21 mouse cellular contexts compared by ENCODE assay signal in the genomic region with DNA sequence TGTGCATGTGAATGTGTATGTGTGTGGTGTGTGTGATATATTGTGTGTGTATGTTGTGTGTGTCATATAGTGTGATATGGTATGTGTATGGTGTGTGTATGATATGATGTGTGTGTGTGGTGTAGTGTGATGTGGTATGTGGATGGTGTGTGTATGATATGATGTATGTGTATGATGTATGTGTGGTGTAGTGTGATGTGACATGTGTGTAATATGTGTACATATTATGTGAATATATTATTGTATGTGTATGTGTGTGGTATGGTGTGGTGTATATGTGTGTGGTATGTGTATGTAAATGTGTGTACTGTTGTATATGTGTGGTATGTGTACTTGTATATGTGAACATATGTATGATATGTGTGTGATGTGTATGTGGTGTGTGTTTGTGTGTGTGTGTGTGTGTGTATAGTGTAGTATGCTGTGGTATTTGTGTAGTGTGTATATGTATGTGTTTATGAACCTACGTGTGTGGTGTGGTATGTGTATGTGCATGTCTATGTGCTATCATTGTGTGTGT.
DNase-seq lines count a peak whose midpoint lies in the region; ATAC-seq lines count a peak whose summit lies in the region.
"Had no signal": no experiment of that assay in that cellular context is flagged by ENCODE, and none has a peak within 500 bp of the region (broad histone marks: within the 10 kb centered on the region; RNA-seq: fewer than 3 reads in every experiment).

No protein-coding gene starts in this region.

- no peak overlapping the region for H3K9ac ChIP-seq in hindbrain, embryonic 11.5 days (ENCODE audit: low read depth, low read length)
- no peak overlapping the region for H3K9ac ChIP-seq in midbrain, embryonic 12.5 days (replicated peaks)
- H3K9ac ChIP-seq in midbrain, embryonic 15.5 days: no peak overlapping the region
- H3K9ac ChIP-seq in embryonic facial prominence, embryonic 12.5 days: no peak overlapping the region
- no peak overlapping the region for H3K9ac ChIP-seq in limb, embryonic 13.5 days
- H3K9ac ChIP-seq: liver, embryonic 14.5 days; lung, embryonic 15.5 days; stomach, embryonic 15.5 days had no signal

- no peak overlapping the region for H3K27ac ChIP-seq in hindbrain, embryonic 11.5 days (ENCODE audit: low read depth, low read length)
- no peak overlapping the region for H3K27ac ChIP-seq in hindbrain, embryonic 10.5 days
- no peak overlapping the region for H3K27ac ChIP-seq in midbrain, embryonic 12.5 days (replicated peaks)
- H3K27ac ChIP-seq in midbrain, embryonic 15.5 days: no peak overlapping the region
- no peak overlapping the region for H3K27ac ChIP-seq in embryonic facial prominence, embryonic 12.5 days
- no peak overlapping the region for H3K27ac ChIP-seq in limb, embryonic 13.5 days
- H3K27ac ChIP-seq: heart, adult 2 months; liver, embryonic 14.5 days; lung, embryonic 15.5 days; stomach, embryonic 15.5 days had no signal

- no peak for DNase-seq in hindbrain, embryonic 11.5 days (ENCODE audit: low spot score)
- DNase-seq in hindbrain, embryonic 10.5 days (ENCODE audit: low spot score): no peak
- DNase-seq: B cell, adult 2 months; cerebellum, adult 18-20 months; gastrocnemius, postnatal 14 days; heart, adult 2 months; heart, postnatal 36 days; kidney, adult 8-10 months; kidney, postnatal 36 days; lung, postnatal 4 days; right cerebral cortex, postnatal 14 days; spleen, adult 18-20 months; thymus, adult 2 months had no signal

- 0 out of 2 replicates have a peak, but pooled peaks have one; percentile 53 for ATAC-seq in hindbrain, embryonic 11.5 days (ENCODE audit: low FRiP score)
- peak; percentile 38; the same call in 1 of the 2 replicates for ATAC-seq in midbrain, embryonic 12.5 days (ENCODE audit: low FRiP score, low read depth)
- ATAC-seq in midbrain, embryonic 15.5 days (replicated peaks): no peak
- ATAC-seq in embryonic facial prominence, embryonic 12.5 days (ENCODE audit: insufficient number of reproducible peaks, insufficient read depth, low FRiP score, low TSS enrichment): 0 out of 2 replicates have a peak, but pooled peaks have one; percentile 35
- peak; percentile 36; the same call in 1 of the 2 replicates for ATAC-seq in limb, embryonic 13.5 days (ENCODE audit: low FRiP score, low read depth)
- ATAC-seq in erythroblast, adult 5-6 weeks (replicated peaks; ENCODE audit: low FRiP score, poor library complexity, severe bottlenecking): no peak

- H3K36me3 ChIP-seq in hindbrain, embryonic 11.5 days (ENCODE audit: control insufficient read depth, insufficient read depth, low read length): no peaks in the 10 kb centered on the region
- H3K36me3 ChIP-seq in hindbrain, embryonic 10.5 days: no peaks in the 10 kb centered on the region
- no peaks in the 10 kb centered on the region for H3K36me3 ChIP-seq in midbrain, embryonic 12.5 days
- H3K36me3 ChIP-seq in midbrain, embryonic 15.5 days (replicated peaks): no peaks in the 10 kb centered on the region
- H3K36me3 ChIP-seq in embryonic facial prominence, embryonic 12.5 days: no peaks in the 10 kb centered on the region
- no peaks in the 10 kb centered on the region for H3K36me3 ChIP-seq in limb, embryonic 13.5 days
- H3K36me3 ChIP-seq: lung, embryonic 15.5 days; stomach, embryonic 15.5 days had no signal

- 81% methylated on average over 1 of the region's 1 CpGs for WGBS in hindbrain, embryonic 11.5 days
- 85% methylated on average over 1 of the region's 1 CpGs for WGBS in hindbrain, embryonic 10.5 days
- WGBS in midbrain, embryonic 12.5 days: 96% methylated on average over 1 of the region's 1 CpGs
- 85% methylated on average over 1 of the region's 1 CpGs for WGBS in midbrain, embryonic 15.5 days
- WGBS in embryonic facial prominence, embryonic 12.5 days: 84% methylated on average over 1 of the region's 1 CpGs
- WGBS in limb, embryonic 13.5 days: 96% methylated on average over 1 of the region's 1 CpGs

- no peak overlapping the region for H3K4me2 ChIP-seq in hindbrain, embryonic 11.5 days (replicated peaks; ENCODE audit: low read depth, low read length)
- no peak overlapping the region for H3K4me2 ChIP-seq in midbrain, embryonic 12.5 days (replicated peaks)
- H3K4me2 ChIP-seq in midbrain, embryonic 15.5 days: no peak overlapping the region
- H3K4me2 ChIP-seq in embryonic facial prominence, embryonic 12.5 days (replicated peaks): no peak overlapping the region
- H3K4me2 ChIP-seq in limb, embryonic 13.5 days (replicated peaks): no peak overlapping the region
- H3K4me2 ChIP-seq: lung, embryonic 15.5 days; stomach, embryonic 15.5 days had no signal

- H3K9me3 ChIP-seq in hindbrain, embryonic 11.5 days (ENCODE audit: control insufficient read depth, low read length): no peaks in the 10 kb centered on the region
- no peaks in the 10 kb centered on the region for H3K9me3 ChIP-seq in hindbrain, embryonic 10.5 days
- H3K9me3 ChIP-seq in midbrain, embryonic 12.5 days: no peaks in the 10 kb centered on the region
- H3K9me3 ChIP-seq in midbrain, embryonic 15.5 days: no peaks in the 10 kb centered on the region
- no peaks in the 10 kb centered on the region for H3K9me3 ChIP-seq in embryonic facial prominence, embryonic 12.5 days
- no peaks in the 10 kb centered on the region for H3K9me3 ChIP-seq in limb, embryonic 13.5 days
- H3K9me3 ChIP-seq: lung, embryonic 15.5 days; stomach, embryonic 15.5 days had no signal

- H3K4me3 ChIP-seq in hindbrain, embryonic 11.5 days (ENCODE audit: low read depth, low read length): no peak overlapping the region
- no peak overlapping the region for H3K4me3 ChIP-seq in hindbrain, embryonic 10.5 days
- H3K4me3 ChIP-seq in midbrain, embryonic 12.5 days: no peak overlapping the region
- no peak overlapping the region for H3K4me3 ChIP-seq in midbrain, embryonic 15.5 days
- H3K4me3 ChIP-seq in embryonic facial prominence, embryonic 12.5 days: no peak overlapping the region
- H3K4me3 ChIP-seq in limb, embryonic 13.5 days: no peak overlapping the region
- H3K4me3 ChIP-seq: heart, adult 2 months; lung, embryonic 15.5 days; stomach, embryonic 15.5 days had no signal

- no peaks in the 10 kb centered on the region for H3K4me1 ChIP-seq in hindbrain, embryonic 11.5 days (replicated peaks; ENCODE audit: control insufficient read depth, insufficient read depth, low read length)
- no peaks in the 10 kb centered on the region for H3K4me1 ChIP-seq in hindbrain, embryonic 10.5 days (replicated peaks)
- H3K4me1 ChIP-seq in midbrain, embryonic 12.5 days: no peaks in the 10 kb centered on the region
- no peaks in the 10 kb centered on the region for H3K4me1 ChIP-seq in midbrain, embryonic 15.5 days
- H3K4me1 ChIP-seq in embryonic facial prominence, embryonic 12.5 days: no peaks in the 10 kb centered on the region
- no peaks in the 10 kb centered on the region for H3K4me1 ChIP-seq in limb, embryonic 13.5 days
- H3K4me1 ChIP-seq: lung, embryonic 15.5 days; stomach, embryonic 15.5 days had no signal

- H3K27me3 ChIP-seq in hindbrain, embryonic 11.5 days (ENCODE audit: control insufficient read depth, insufficient read depth, low read length): no peaks in the 10 kb centered on the region
- no peaks in the 10 kb centered on the region for H3K27me3 ChIP-seq in hindbrain, embryonic 10.5 days (ENCODE audit: insufficient read depth, poor library complexity, severe bottlenecking)
- H3K27me3 ChIP-seq in midbrain, embryonic 12.5 days: no peaks in the 10 kb centered on the region
- H3K27me3 ChIP-seq in midbrain, embryonic 15.5 days (replicated peaks): no peaks in the 10 kb centered on the region
- no peaks in the 10 kb centered on the region for H3K27me3 ChIP-seq in embryonic facial prominence, embryonic 12.5 days
- no peaks in the 10 kb centered on the region for H3K27me3 ChIP-seq in limb, embryonic 13.5 days
- H3K27me3 ChIP-seq: lung, embryonic 15.5 days; stomach, embryonic 15.5 days had no signal

Comparison
In these comparisons a context has a peak if more than half of its experiments do, and no peak if none do; other contexts are left out.
1. ATAC-seq: peak in hindbrain, embryonic 11.5 days (single experiment), midbrain, embryonic 12.5 days (single experiment), embryonic facial prominence, embryonic 12.5 days (single experiment) and limb, embryonic 13.5 days (single experiment); none in midbrain, embryonic 15.5 days (single experiment) and erythroblast, adult 5-6 weeks (single experiment).